In the genomic region with DNA sequence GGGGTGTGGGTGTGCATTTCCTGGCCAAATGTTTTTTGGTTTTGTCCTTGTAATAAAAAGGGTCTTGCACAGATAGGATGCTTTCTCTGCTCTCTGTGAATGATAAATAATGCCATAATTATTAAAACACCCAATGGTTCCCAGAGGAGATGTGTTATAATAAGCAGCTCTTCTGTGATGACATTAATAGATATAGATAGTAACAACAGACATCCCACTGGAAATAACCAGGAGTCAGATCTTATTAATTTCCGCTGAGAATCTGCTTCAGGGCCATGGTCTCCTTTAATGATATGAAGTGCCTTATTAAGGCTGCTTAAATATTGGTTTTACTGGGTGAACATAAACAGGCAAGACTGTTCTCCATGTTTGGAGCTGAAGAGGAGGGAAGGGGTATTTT, we compare ENCODE assay signal across 30 mouse cellular contexts. TPM values are rescaled to one million over a fixed set of nuclear protein-coding genes. Genes with fewer than 3 reads are reported as not detected.
DNase-seq lines count a peak whose midpoint lies in the region; ATAC-seq and TF ChIP-seq lines count a peak whose summit lies in the region.
"Had no signal": no experiment of that assay in that cellular context is flagged by ENCODE, and none has a peak within 500 bp of the region (broad histone marks: within the 10 kb centered on the region; RNA-seq: fewer than 3 reads in every experiment).

No protein-coding gene starts in this region.

- H3K27me3 ChIP-seq in heart, embryonic 12.5 days (replicated peaks) = no peaks in the 10 kb centered on the region
- H3K27me3 ChIP-seq in midbrain, postnatal 0 days (ENCODE audit: insufficient read depth, low read length) = no peaks in the 10 kb centered on the region
- no peaks in the 10 kb centered on the region for H3K27me3 ChIP-seq in midbrain, embryonic 13.5 days
- H3K27me3 ChIP-seq in hindbrain, postnatal 0 days (ENCODE audit: insufficient read depth, low read length) = no peaks in the 10 kb centered on the region
- H3K27me3 ChIP-seq: embryonic facial prominence, embryonic 15.5 days; forebrain, embryonic 12.5 days; heart, embryonic 15.5 days; midbrain, embryonic 15.5 days; neural tube, embryonic 12.5 days had no signal

- no peaks in the 10 kb centered on the region for H3K36me3 ChIP-seq in heart, embryonic 12.5 days
- H3K36me3 ChIP-seq in midbrain, postnatal 0 days (ENCODE audit: insufficient read depth, low read length) = no peaks in the 10 kb centered on the region
- no peaks in the 10 kb centered on the region for H3K36me3 ChIP-seq in midbrain, embryonic 13.5 days
- H3K36me3 ChIP-seq in hindbrain, postnatal 0 days (ENCODE audit: insufficient read depth, low read length) = no peaks in the 10 kb centered on the region
- H3K36me3 ChIP-seq: embryonic facial prominence, embryonic 15.5 days; forebrain, embryonic 12.5 days; G1E; heart, embryonic 15.5 days; midbrain, embryonic 15.5 days; neural tube, embryonic 12.5 days had no signal

- no peak overlapping the region for H3K27ac ChIP-seq in heart, embryonic 12.5 days (ENCODE audit: poor library complexity, severe bottlenecking)
- no peak overlapping the region for H3K27ac ChIP-seq in midbrain, postnatal 0 days (ENCODE audit: low read depth, low read length)
- H3K27ac ChIP-seq in midbrain, embryonic 13.5 days = no peak overlapping the region
- H3K27ac ChIP-seq in hindbrain, postnatal 0 days = no peak overlapping the region
- H3K27ac ChIP-seq: embryonic facial prominence, embryonic 15.5 days; forebrain, embryonic 12.5 days; heart, embryonic 15.5 days; liver, embryonic 14.5 days; midbrain, embryonic 15.5 days; neural tube, embryonic 12.5 days; stomach, postnatal 0 days had no signal

- DNase-seq in heart, adult 11 months = peak; percentile 5
- peak; percentile 36 for DNase-seq in midbrain, postnatal 0 days (ENCODE audit: low spot score)
- DNase-seq in hindbrain, postnatal 0 days (ENCODE audit: low spot score) = peak; percentile 30
- DNase-seq in lung, adult 18-20 months = no peak
- DNase-seq: adrenal gland, adult 8-10 months; cerebellum, adult 9-10 months; forebrain, postnatal 0 days; gastrocnemius, postnatal 10 days; kidney, adult 9 months; kidney, postnatal 10 days; liver; lung, embryonic 14.5 days; lung, postnatal 14 days; retina, postnatal 1 day; right cerebral cortex, postnatal 25 days; thymus, adult 18-20 months; thymus, postnatal 25 days had no signal

- 81% methylated on average over 1 of the region's 1 CpGs for WGBS in heart, embryonic 12.5 days
- 70% methylated on average over 1 of the region's 1 CpGs for WGBS in midbrain, postnatal 0 days
- 67% methylated on average over 1 of the region's 1 CpGs for WGBS in midbrain, embryonic 13.5 days
- 80% methylated on average over 1 of the region's 1 CpGs for WGBS in hindbrain, postnatal 0 days

- no peaks in the 10 kb centered on the region for H3K9me3 ChIP-seq in heart, embryonic 12.5 days (replicated peaks)
- no peaks in the 10 kb centered on the region for H3K9me3 ChIP-seq in midbrain, postnatal 0 days (ENCODE audit: low read length)
- 0 out of 2 replicates have a peak, but pooled peaks cover 3% of the 10 kb centered on the region for H3K9me3 ChIP-seq in midbrain, embryonic 13.5 days
- H3K9me3 ChIP-seq in hindbrain, postnatal 0 days (ENCODE audit: low read length) = no peaks in the 10 kb centered on the region
- H3K9me3 ChIP-seq: embryonic facial prominence, embryonic 15.5 days; forebrain, embryonic 12.5 days; G1E; heart, embryonic 15.5 days; midbrain, embryonic 15.5 days; neural tube, embryonic 12.5 days had no signal

- H3K4me2 ChIP-seq in heart, embryonic 12.5 days = no peak overlapping the region
- H3K4me2 ChIP-seq in midbrain, postnatal 0 days (ENCODE audit: low read depth, low read length, poor library complexity, severe bottlenecking) = no peak overlapping the region
- H3K4me2 ChIP-seq in midbrain, embryonic 13.5 days (replicated peaks) = no peak overlapping the region
- H3K4me2 ChIP-seq in hindbrain, postnatal 0 days (ENCODE audit: low read depth, low read length) = peak overlapping the region; percentile 21; the same call in 1 of the 2 replicates
- H3K4me2 ChIP-seq: embryonic facial prominence, embryonic 15.5 days; forebrain, embryonic 12.5 days; heart, embryonic 15.5 days; lung, embryonic 14.5 days; midbrain, embryonic 15.5 days; neural tube, embryonic 12.5 days had no signal

- TF ChIP-seq CTCF in midbrain, postnatal 0 days (IDR thresholded peaks at IDR 0.05) = no peak
- no peak for TF ChIP-seq CTCF in hindbrain, postnatal 0 days (IDR thresholded peaks at IDR 0.05; ENCODE audit: low read depth)

- ATAC-seq in heart, embryonic 12.5 days (ENCODE audit: insufficient number of reproducible peaks, low FRiP score) = no peak
- ATAC-seq in midbrain, postnatal 0 days (ENCODE audit: low FRiP score) = no peak
- ATAC-seq in midbrain, embryonic 13.5 days = no peak
- ATAC-seq in hindbrain, postnatal 0 days = no peak; the same call in 1 of the 2 replicates
- ATAC-seq in megakaryocyte-erythroid progenitor cell, adult 5-6 weeks (replicated peaks; ENCODE audit: low FRiP score, low TSS enrichment, poor library complexity, severe bottlenecking) = no peak
- ATAC-seq: forebrain, postnatal 0 days; intestine, postnatal 0 days; midbrain, embryonic 15.5 days had no signal

- no peaks in the 10 kb centered on the region for H3K4me1 ChIP-seq in heart, embryonic 12.5 days (replicated peaks)
- H3K4me1 ChIP-seq in midbrain, postnatal 0 days (ENCODE audit: insufficient read depth, low read length) = no peaks in the 10 kb centered on the region
- peaks cover 10% of the 10 kb centered on the region for H3K4me1 ChIP-seq in midbrain, embryonic 13.5 days (replicated peaks)
- H3K4me1 ChIP-seq in hindbrain, postnatal 0 days (ENCODE audit: insufficient read depth, low read length) = no peaks in the 10 kb centered on the region
- H3K4me1 ChIP-seq: embryonic facial prominence, embryonic 15.5 days; forebrain, embryonic 12.5 days; heart, embryonic 15.5 days; neural tube, embryonic 12.5 days had no signal

- no peak overlapping the region for H3K4me3 ChIP-seq in heart, embryonic 12.5 days
- H3K4me3 ChIP-seq in midbrain, postnatal 0 days (ENCODE audit: low read depth, low read length) = no peak overlapping the region
- H3K4me3 ChIP-seq in midbrain, embryonic 13.5 days (replicated peaks) = no peak overlapping the region
- H3K4me3 ChIP-seq in hindbrain, postnatal 0 days (ENCODE audit: low read length) = no peak overlapping the region
- H3K4me3 ChIP-seq: embryonic facial prominence, embryonic 15.5 days; forebrain, embryonic 12.5 days; heart, embryonic 15.5 days; midbrain, embryonic 15.5 days; neural tube, embryonic 12.5 days had no signal

- no peak overlapping the region for H3K9ac ChIP-seq in heart, embryonic 12.5 days
- no peak overlapping the region for H3K9ac ChIP-seq in midbrain, postnatal 0 days (replicated peaks; ENCODE audit: low read length, poor library complexity, severe bottlenecking)
- H3K9ac ChIP-seq in midbrain, embryonic 13.5 days (replicated peaks) = no peak overlapping the region
- H3K9ac ChIP-seq in hindbrain, postnatal 0 days (replicated peaks; ENCODE audit: low read length) = no peak overlapping the region
- H3K9ac ChIP-seq: embryonic facial prominence, embryonic 15.5 days; forebrain, embryonic 12.5 days; forebrain, postnatal 0 days; heart, embryonic 15.5 days; liver, embryonic 14.5 days; lung, embryonic 14.5 days; midbrain, embryonic 15.5 days; neural tube, embryonic 12.5 days had no signal

RNA-seq across cellular contexts. Expression of a gene that starts 2.8 kb away (rescaled TPM):
- 0.11 TPM in 1 of 2 replicates, not detected in the other for polyA plus RNA-seq in heart, embryonic 12.5 days (2016; fragmentation: Nextera tagmentation; extraction: Ambion mirVana)
- total RNA-seq in midbrain, postnatal 0 days (2014; rRNA removed) = 14.3 and 20.8 TPM in 2 replicates
- 6.3 and 6.9 TPM in 2 replicates for polyA plus RNA-seq in midbrain, postnatal 0 days (2015; fragmentation: Nextera tagmentation; extraction: Ambion mirVana)
- polyA plus RNA-seq in midbrain, embryonic 13.5 days (2015; fragmentation: Nextera tagmentation; extraction: Ambion mirVana) = 1.4 and 2.4 TPM in 2 replicates
- 24.0 and 27.6 TPM in 2 replicates for total RNA-seq in hindbrain, postnatal 0 days (2014; rRNA removed)
- 10.5 and 10.8 TPM in 2 replicates for polyA plus RNA-seq in hindbrain, postnatal 0 days (2015; fragmentation: Nextera tagmentation; extraction: Ambion mirVana)
- total RNA-seq in megakaryocyte-erythroid progenitor cell, adult 5-6 weeks (2014; fragmentation: Nextera tagmentation) = not detected in 2 replicates
- total RNA-seq in megakaryocyte-erythroid progenitor cell, adult 5-6 weeks (2017) = not detected in 2 replicates
- total RNA-seq: G1E; megakaryocyte progenitor cell, adult 5-6 weeks had no signal
- polyA plus RNA-seq: G1E; heart, embryonic 15.5 days; intestine, postnatal 0 days had no signal

Comparison
In these comparisons a context has a peak if more than half of its experiments do, and no peak if none do; other contexts are left out.
1. DNase-seq: peak in heart, adult 11 months (single experiment), midbrain, postnatal 0 days (single experiment) and hindbrain, postnatal 0 days (single experiment); none in lung, adult 18-20 months (0 of 2).